Mouse (Mus musculus): ENCODE data around the gene Pnliprp1. TPM values are rescaled to one million over a fixed set of nuclear protein-coding genes. Genes with fewer than 3 reads are reported as not detected.

Pnliprp1 gene
- not detected in 2 replicates for polyA plus RNA-seq (2016; fragmentation: Nextera tagmentation; extraction: Ambion mirVana)

GRCm38 (mm10) chr19:58728445-58729031 lies at the start of gene Pnliprp1:
Pnliprp1 (plus strand) TSS chr19:58728887.
- Histone ChIP-seq H3K9me3 (peaks cover 4% of the 10 kb centered on the region; the same call in 1 of the 2 replicates), H3K27me3 (ENCODE audit: poor library complexity, severe bottlenecking) (no peaks in the 10 kb centered on the region), H3K36me3 (replicated peaks) (no peaks in the 10 kb centered on the region), H3K27ac (no peak within 1 kb of the TSS), H3K4me1 (peaks cover 4% of the 10 kb centered on the region), H3K4me3 (no peak within 1 kb of the TSS)
- no peak for DNase-seq (ENCODE audit: extremely low spot score, low spot score)
- 63% methylated on average over 5 of the region's 5 CpGs for WGBS

GRCm38 (mm10) chr19:58688933-58689332 lies 39.8 kb upstream of the Pnliprp1 start:
- Histone ChIP-seq H3K27me3 (ENCODE audit: poor library complexity, severe bottlenecking) (no peaks in the 10 kb centered on the region), H3K9me3 (no peaks in the 10 kb centered on the region), H3K4me3 (no peak overlapping the region), H3K36me3 (replicated peaks) (no peaks in the 10 kb centered on the region), H3K4me1 (no peaks in the 10 kb centered on the region), H3K27ac (no peak overlapping the region)
- no peak for DNase-seq (ENCODE audit: extremely low spot score, low spot score)
- WGBS: 91% methylated on average over 1 of the region's 1 CpGs

DNA sequence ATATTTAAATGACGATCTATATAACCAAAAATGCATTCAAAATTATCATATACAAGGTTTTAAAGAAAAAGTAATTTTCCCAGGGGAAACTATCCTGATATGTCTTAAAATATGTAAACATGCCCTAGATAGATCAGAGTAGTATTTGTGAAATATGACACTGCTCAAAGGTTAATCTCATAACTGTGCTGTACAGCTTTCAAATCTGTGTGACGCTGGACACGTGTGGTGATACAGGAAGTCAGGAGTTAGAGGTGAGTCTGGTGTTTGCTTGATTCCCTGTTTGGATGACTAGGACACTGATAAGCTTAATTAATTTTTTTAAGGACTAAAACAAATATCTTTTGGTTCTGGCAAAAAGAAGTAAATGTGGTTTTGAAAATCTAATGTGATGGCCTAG lies 33.4 kb upstream of the Pnliprp1 start:
- Histone ChIP-seq H3K27ac (no peak overlapping the region), H3K9me3 (no peaks in the 10 kb centered on the region), H3K27me3 (ENCODE audit: poor library complexity, severe bottlenecking) (no peaks in the 10 kb centered on the region), H3K36me3 (replicated peaks) (no peaks in the 10 kb centered on the region), H3K4me1 (no peaks in the 10 kb centered on the region), H3K4me3 (no peak overlapping the region)
- no peak for DNase-seq (ENCODE audit: extremely low spot score, low spot score)
- 89% methylated on average over 3 of the region's 3 CpGs for WGBS

GRCm38 (mm10) chr19:58696235-58696634 lies 32.5 kb upstream of the Pnliprp1 start:
- Histone ChIP-seq H3K27ac (no peak overlapping the region), H3K36me3 (replicated peaks) (no peaks in the 10 kb centered on the region), H3K27me3 (ENCODE audit: poor library complexity, severe bottlenecking) (no peaks in the 10 kb centered on the region), H3K4me1 (no peaks in the 10 kb centered on the region), H3K9me3 (no peaks in the 10 kb centered on the region), H3K4me3 (no peak overlapping the region)
- DNase-seq (ENCODE audit: extremely low spot score, low spot score): no peak
- WGBS: 91% methylated on average over 2 of the region's 2 CpGs

DNA sequence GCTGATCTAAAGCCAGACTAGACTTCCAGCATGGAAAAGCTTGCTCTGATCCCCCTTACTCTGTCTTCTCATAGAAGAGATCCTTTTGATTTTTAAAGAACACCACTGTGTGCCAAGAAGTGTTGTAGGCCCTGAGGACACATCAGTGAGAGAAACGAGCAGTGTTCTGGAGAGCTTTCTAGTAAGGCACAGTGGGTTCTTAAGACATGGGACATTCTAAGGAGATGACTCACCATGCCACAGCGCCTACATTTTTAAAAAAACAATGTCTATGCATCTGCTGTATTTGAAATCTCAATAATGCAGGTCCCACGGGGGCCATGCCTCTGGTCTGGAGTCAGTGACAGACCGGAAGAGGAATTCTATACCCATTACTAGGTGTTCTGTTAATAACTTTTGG lies 24.1 kb upstream of the Pnliprp1 start:
- Histone ChIP-seq H3K27me3 (ENCODE audit: poor library complexity, severe bottlenecking) (no peaks in the 10 kb centered on the region), H3K4me3 (no peak overlapping the region), H3K27ac (no peak overlapping the region), H3K36me3 (replicated peaks) (no peaks in the 10 kb centered on the region), H3K9me3 (no peaks in the 10 kb centered on the region), H3K4me1 (no peaks in the 10 kb centered on the region)
- DNase-seq (ENCODE audit: extremely low spot score, low spot score): no peak
- 90% methylated on average over 4 of the region's 4 CpGs for WGBS

DNA sequence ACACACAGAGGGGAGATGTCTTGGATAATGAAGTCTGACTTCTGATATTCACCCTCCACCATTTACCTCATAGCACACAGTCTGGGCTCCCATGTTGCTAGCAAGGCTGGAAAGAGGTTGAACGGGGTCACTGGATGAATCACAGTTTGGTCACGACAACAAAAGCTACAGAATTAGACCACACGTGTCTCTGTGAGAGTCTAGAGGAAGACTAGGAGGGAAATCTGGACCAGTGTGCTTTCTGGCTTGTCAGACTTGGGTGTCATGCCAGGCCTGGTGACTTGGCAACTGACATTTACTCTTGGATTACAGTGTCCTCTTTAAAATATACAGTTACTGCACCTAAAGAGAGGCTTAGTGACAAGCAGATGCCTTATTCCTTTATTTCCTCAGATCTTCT lies 20.1 kb upstream of the Pnliprp1 start:
- Histone ChIP-seq H3K4me1 (no peaks in the 10 kb centered on the region), H3K27me3 (ENCODE audit: poor library complexity, severe bottlenecking) (no peaks in the 10 kb centered on the region), H3K27ac (no peak overlapping the region), H3K9me3 (no peaks in the 10 kb centered on the region), H3K36me3 (replicated peaks) (no peaks in the 10 kb centered on the region), H3K4me3 (no peak overlapping the region)
- no peak for DNase-seq (ENCODE audit: extremely low spot score, low spot score)
- WGBS: 74% methylated on average over 3 of the region's 3 CpGs

- no peaks in the 10 kb centered on the region for H3K36me3 ChIP-seq (replicated peaks)
- H3K27me3 ChIP-seq (ENCODE audit: poor library complexity, severe bottlenecking): no peaks in the 10 kb centered on the region
- H3K4me1 ChIP-seq: 0 out of 2 replicates have a peak, but pooled peaks cover 2% of the 10 kb centered on the region
- no peak overlapping the region for H3K27ac ChIP-seq
- 95% methylated on average over 4 of the region's 4 CpGs for WGBS
- DNase-seq (ENCODE audit: extremely low spot score, low spot score): no peak
- H3K4me3 ChIP-seq: no peak overlapping the region
- no peaks in the 10 kb centered on the region; the same call in 1 of the 2 replicates for H3K9me3 ChIP-seq
These were observed 10.8 kb upstream of the Pnliprp1 start for GRCm38 (mm10) chr19:58717925-58718324.

DNA sequence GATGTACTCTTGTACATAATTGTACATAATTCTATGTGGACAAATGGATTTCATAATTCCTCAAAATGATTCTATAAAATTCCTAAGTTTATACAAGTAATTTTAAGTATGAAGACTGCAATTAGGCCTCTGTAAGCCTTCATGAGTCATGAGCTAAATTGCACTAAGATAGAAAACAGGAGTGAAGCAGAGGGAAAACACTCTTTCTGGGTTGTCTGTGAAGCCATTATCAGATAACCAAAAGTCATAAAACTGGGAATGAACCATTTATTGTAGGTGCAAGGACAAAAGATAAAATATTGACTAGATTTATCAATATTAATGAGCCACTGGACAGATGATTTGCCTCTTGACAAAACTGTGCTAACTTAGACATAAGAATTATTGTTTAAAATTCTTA lies 8.2 kb upstream of the Pnliprp1 start:
- H3K36me3 ChIP-seq (replicated peaks): no peaks in the 10 kb centered on the region
- H3K27ac ChIP-seq: no peak overlapping the region
- 0 out of 2 replicates have a peak, but pooled peaks cover 2% of the 10 kb centered on the region for H3K4me1 ChIP-seq
- DNase-seq (ENCODE audit: extremely low spot score, low spot score): no peak
- no peak overlapping the region for H3K4me3 ChIP-seq
- H3K27me3 ChIP-seq (ENCODE audit: poor library complexity, severe bottlenecking): no peaks in the 10 kb centered on the region
- H3K9me3 ChIP-seq: peaks cover 4% of the 10 kb centered on the region; the same call in 1 of the 2 replicates

DNA sequence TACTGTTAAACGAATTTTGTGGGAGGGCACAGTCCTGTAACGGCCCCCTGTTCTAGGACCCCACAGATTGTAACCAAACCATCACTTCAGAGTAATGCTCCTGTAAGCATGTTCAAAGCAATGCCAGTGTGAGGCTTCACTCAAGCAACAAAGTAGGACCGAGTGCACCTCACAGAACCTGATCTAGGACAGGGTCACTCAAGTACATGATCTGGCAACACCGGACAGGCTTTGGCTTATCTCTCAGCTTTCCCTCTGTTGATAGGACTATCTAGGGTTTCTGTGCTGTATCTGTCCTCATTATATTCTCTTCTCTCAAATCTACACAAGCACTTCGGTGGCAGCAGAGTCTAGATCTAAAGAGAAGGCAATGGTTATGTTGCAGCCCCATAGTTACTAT lies 2.1 kb upstream of the Pnliprp1 start:
- H3K27me3 ChIP-seq (ENCODE audit: poor library complexity, severe bottlenecking): no peaks in the 10 kb centered on the region
- no peaks in the 10 kb centered on the region for H3K36me3 ChIP-seq (replicated peaks)
- H3K27ac ChIP-seq: no peak overlapping the region
- H3K9me3 ChIP-seq: peaks cover 4% of the 10 kb centered on the region; the same call in 1 of the 2 replicates
- no peak for DNase-seq (ENCODE audit: extremely low spot score, low spot score)
- peaks cover 4% of the 10 kb centered on the region for H3K4me1 ChIP-seq
- no peak overlapping the region for H3K4me3 ChIP-seq
- 90% methylated on average over 5 of the region's 5 CpGs for WGBS

DNA sequence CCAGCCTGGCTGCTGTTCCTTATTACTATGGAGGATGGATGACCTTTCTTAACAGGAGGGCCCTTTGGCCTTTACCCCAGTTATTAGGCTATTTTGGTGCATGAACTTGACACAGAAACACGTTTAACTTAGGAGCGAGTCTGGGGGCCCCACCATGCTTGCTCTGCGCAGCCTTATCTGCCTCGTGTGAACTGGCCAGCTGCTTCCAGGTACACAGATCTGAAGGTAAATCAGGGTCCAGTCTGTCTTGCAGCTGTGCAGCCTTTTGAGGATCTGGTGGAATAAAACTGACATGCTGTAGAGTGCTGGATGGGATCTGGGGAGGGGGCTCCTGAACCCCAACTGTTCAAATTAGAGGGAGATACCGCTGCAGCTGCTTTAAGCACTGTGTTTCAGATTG lies 931 bp upstream of the Pnliprp1 start:
- H3K27me3 ChIP-seq (ENCODE audit: poor library complexity, severe bottlenecking): no peaks in the 10 kb centered on the region
- no peaks in the 10 kb centered on the region for H3K36me3 ChIP-seq (replicated peaks)
- WGBS: 83% methylated on average over 5 of the region's 5 CpGs
- H3K4me1 ChIP-seq: peaks cover 4% of the 10 kb centered on the region
- no peak overlapping the region for H3K4me3 ChIP-seq
- no peak overlapping the region for H3K27ac ChIP-seq
- peaks cover 4% of the 10 kb centered on the region; the same call in 1 of the 2 replicates for H3K9me3 ChIP-seq
- no peak for DNase-seq (ENCODE audit: extremely low spot score, low spot score)

GRCm38 (mm10) chr19:58733216-58733615 lies 4.5 kb downstream of the Pnliprp1 start:
- Histone ChIP-seq H3K36me3 (replicated peaks) (no peaks in the 10 kb centered on the region), H3K4me1 (no peaks in the 10 kb centered on the region), H3K27me3 (ENCODE audit: poor library complexity, severe bottlenecking) (no peaks in the 10 kb centered on the region), H3K9me3 (no peaks in the 10 kb centered on the region), H3K4me3 (no peak overlapping the region), H3K27ac (no peak overlapping the region)
- DNase-seq (ENCODE audit: extremely low spot score, low spot score): no peak
- 84% methylated on average over 6 of the region's 6 CpGs for WGBS

- Histone ChIP-seq H3K4me1 (peaks cover 6% of the 10 kb centered on the region; the same call in 1 of the 2 replicates), H3K4me3 (no peak overlapping the region), H3K9me3 (no peaks in the 10 kb centered on the region), H3K27ac (no peak overlapping the region), H3K36me3 (replicated peaks) (no peaks in the 10 kb centered on the region), H3K27me3 (ENCODE audit: poor library complexity, severe bottlenecking) (no peaks in the 10 kb centered on the region)
- WGBS: 95% methylated on average over 4 of the region's 4 CpGs
- DNase-seq (ENCODE audit: extremely low spot score, low spot score): no peak
These were observed 9.4 kb downstream of the Pnliprp1 start for GRCm38 (mm10) chr19:58738111-58738510.

DNA sequence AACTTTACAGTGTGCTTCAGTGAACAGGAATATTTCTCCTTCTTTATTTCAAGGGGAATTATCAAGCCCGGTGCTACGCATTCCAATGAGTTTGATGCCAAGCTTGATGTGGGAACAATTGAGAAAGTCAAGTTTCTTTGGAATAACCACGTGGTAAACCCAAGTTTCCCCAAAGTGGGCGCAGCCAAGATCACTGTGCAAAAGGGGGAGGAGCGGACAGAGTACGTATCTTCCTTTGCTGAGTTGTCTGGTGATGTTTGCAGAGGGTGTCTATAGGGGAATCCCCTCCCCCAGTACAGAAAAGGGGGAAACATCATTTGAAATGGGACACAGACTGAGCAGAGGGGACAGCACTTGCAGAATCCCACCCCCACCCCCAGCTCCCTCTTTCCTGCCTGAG lies 12.3 kb downstream of the Pnliprp1 start:
- no peak overlapping the region for H3K27ac ChIP-seq
- H3K9me3 ChIP-seq: no peaks in the 10 kb centered on the region
- H3K27me3 ChIP-seq (ENCODE audit: poor library complexity, severe bottlenecking): no peaks in the 10 kb centered on the region
- DNase-seq (ENCODE audit: extremely low spot score, low spot score): no peak
- H3K36me3 ChIP-seq (replicated peaks): no peaks in the 10 kb centered on the region
- 87% methylated on average over 6 of the region's 6 CpGs for WGBS
- H3K4me3 ChIP-seq: no peak overlapping the region
- peaks cover 6% of the 10 kb centered on the region; the same call in 1 of the 2 replicates for H3K4me1 ChIP-seq

DNA sequence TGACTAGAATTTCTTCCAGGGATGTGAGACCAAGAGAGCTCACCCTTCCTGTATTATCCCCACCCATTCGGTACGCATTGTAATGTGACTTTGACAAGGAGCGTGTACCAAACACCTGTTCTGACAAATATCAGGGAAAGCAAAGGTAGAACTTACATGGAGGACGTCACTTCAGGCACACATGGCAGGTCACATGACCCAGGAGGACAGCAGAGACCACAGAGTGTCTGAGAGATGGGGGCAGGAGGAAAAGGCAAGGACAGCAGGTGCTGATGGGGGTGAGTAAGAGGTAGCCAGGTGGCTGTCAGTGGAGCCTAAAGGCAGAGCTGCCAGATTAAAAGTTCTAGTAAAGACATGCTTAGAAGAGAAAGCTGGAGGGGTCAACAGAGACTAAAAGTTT lies 14.0 kb downstream of the Pnliprp1 start:
- 89% methylated on average over 4 of the region's 4 CpGs for WGBS
- peaks cover 6% of the 10 kb centered on the region; the same call in 1 of the 2 replicates for H3K4me1 ChIP-seq
- no peak overlapping the region for H3K27ac ChIP-seq
- no peaks in the 10 kb centered on the region for H3K36me3 ChIP-seq (replicated peaks)
- DNase-seq (ENCODE audit: extremely low spot score, low spot score): no peak
- H3K4me3 ChIP-seq: no peak overlapping the region
- no peaks in the 10 kb centered on the region for H3K27me3 ChIP-seq (ENCODE audit: poor library complexity, severe bottlenecking)
- no peaks in the 10 kb centered on the region for H3K9me3 ChIP-seq
